ENCODE assay signal across 8 mouse cellular contexts in genomic region chr2:30093471-30094207, GRCm38 (mm10). TPM values are rescaled to one million over a fixed set of nuclear protein-coding genes. Genes with fewer than 3 reads are reported as not detected.
DNase-seq lines count a peak whose midpoint lies in the region; ATAC-seq and TF ChIP-seq lines count a peak whose summit lies in the region.

TSS of gene Zdhhc12 (minus strand) at chr2:30093648.

- peak; percentile 80 for TF ChIP-seq POLR2A in CH12.LX (IDR thresholded peaks at IDR 0.05; ENCODE audit: low read depth, low read length)

- 0% methylated on average over 50 of the region's 51 CpGs for WGBS in forebrain, embryonic 11.5 days
- under 1% methylated on average over 50 of the region's 51 CpGs for WGBS in heart, embryonic 16.5 days
- WGBS in liver, embryonic 15.5 days (ENCODE audit: insufficient replicate concordance), result under 1% methylated on average over 51 of the region's 51 CpGs
- under 1% methylated on average over 51 of the region's 51 CpGs for WGBS in neural tube, embryonic 12.5 days

- peaks cover 3% of the 10 kb centered on the region; the same call in 1 of the 2 replicates for H3K79me2 ChIP-seq in CH12.LX (replicated peaks; ENCODE audit: control insufficient read depth, extremely low read depth, insufficient read depth, poor library complexity, severe bottlenecking)

- peaks cover 26 to 63% of the 10 kb centered on the region in 2 experiments for H3K36me3 ChIP-seq in CH12.LX (replicated peaks in 1 of 2; ENCODE audit: control insufficient read depth in 1 of 2, insufficient read depth in 1 of 2, low read length in 1 of 2)
- H3K36me3 ChIP-seq in forebrain, embryonic 11.5 days (ENCODE audit: control insufficient read depth, insufficient read depth, low read length), result no peaks in the 10 kb centered on the region
- H3K36me3 ChIP-seq in heart, embryonic 16.5 days (ENCODE audit: control insufficient read depth, insufficient read depth), result no peaks in the 10 kb centered on the region; the same call in 1 of the 2 replicates
- H3K36me3 ChIP-seq in liver, embryonic 15.5 days (replicated peaks), result peaks cover 17% of the 10 kb centered on the region
- peaks cover 31% of the 10 kb centered on the region for H3K36me3 ChIP-seq in neural tube, embryonic 12.5 days

- peak within 1 kb of the TSS; percentile 85 for H3K4me2 ChIP-seq in CH12.LX (ENCODE audit: insufficient read depth, low read depth, poor library complexity, severe bottlenecking)
- peak within 1 kb of the TSS; percentile 75 for H3K4me2 ChIP-seq in forebrain, embryonic 11.5 days (ENCODE audit: low read depth, low read length, severe bottlenecking)
- H3K4me2 ChIP-seq in heart, embryonic 16.5 days (ENCODE audit: low read depth, low read length), result peak within 1 kb of the TSS; percentile 95
- H3K4me2 ChIP-seq in liver, embryonic 15.5 days, result peak within 1 kb of the TSS; percentile 90
- peak within 1 kb of the TSS; percentile 70 for H3K4me2 ChIP-seq in neural tube, embryonic 12.5 days (replicated peaks)

- no peak for TF ChIP-seq EP300 in CH12.LX (IDR thresholded peaks at IDR 0.05; ENCODE audit: low read length)

- H3K4me1 ChIP-seq in CH12.LX (ENCODE audit: control insufficient read depth in 1 of 2, insufficient read depth in 2 of 2), result peaks cover 22 to 40% of the 10 kb centered on the region in 2 experiments
- peaks cover 4% of the 10 kb centered on the region; the same call in 1 of the 2 replicates for H3K4me1 ChIP-seq in forebrain, embryonic 11.5 days (replicated peaks; ENCODE audit: control insufficient read depth, insufficient read depth, low read length)
- H3K4me1 ChIP-seq in heart, embryonic 16.5 days (ENCODE audit: control insufficient read depth, insufficient read depth, low read length), result peaks cover 14% of the 10 kb centered on the region
- peaks cover 35% of the 10 kb centered on the region for H3K4me1 ChIP-seq in liver, embryonic 15.5 days (replicated peaks)
- H3K4me1 ChIP-seq in neural tube, embryonic 12.5 days, result peaks cover 17% of the 10 kb centered on the region; the same call in 1 of the 2 replicates

- peak within 1 kb of the TSS; percentile 88 to 97 (median 94) for H3K4me3 ChIP-seq in CH12.LX (replicated peaks in 1 of 3; ENCODE audit: low read depth in 2 of 3, low read length in 2 of 3, poor library complexity in 1 of 3)
- H3K4me3 ChIP-seq in forebrain, embryonic 11.5 days (ENCODE audit: low read depth, low read length), result peak within 1 kb of the TSS; percentile 58
- peak within 1 kb of the TSS; percentile 77 for H3K4me3 ChIP-seq in heart, embryonic 16.5 days (ENCODE audit: low read length)
- peak within 1 kb of the TSS; percentile 93 for H3K4me3 ChIP-seq in liver, embryonic 15.5 days (replicated peaks)
- peak within 1 kb of the TSS; percentile 67 for H3K4me3 ChIP-seq in neural tube, embryonic 12.5 days

- TF ChIP-seq RAD21 in CH12.LX (IDR thresholded peaks at IDR 0.05; ENCODE audit: low read depth, low read length), result no peak

- peak; percentile 99 for DNase-seq in CH12.LX (ENCODE audit: extremely low read depth)
- DNase-seq in c-Kit-positive CD71-positive TER-119-negative erythroid progenitor cells, embryonic 14.5 days (ENCODE audit: low read depth), result peak; percentile 99
- DNase-seq in forebrain, embryonic 11.5 days (ENCODE audit: low spot score), result peak; percentile 98
- peak; percentile 98 for DNase-seq in kidney, postnatal 36 days
- DNase-seq in telencephalon, adult 2 months (ENCODE audit: low read depth, low spot score), result peak; percentile 92

- peak; percentile 97 for ATAC-seq in forebrain, embryonic 11.5 days (replicated peaks; ENCODE audit: low FRiP score)
- ATAC-seq in heart, embryonic 16.5 days (replicated peaks; ENCODE audit: extremely low read depth, insufficient read depth, low FRiP score), result peak; percentile 99
- peak; percentile 98 for ATAC-seq in liver, embryonic 15.5 days (ENCODE audit: insufficient read depth)
- ATAC-seq in neural tube, embryonic 12.5 days (ENCODE audit: low FRiP score, low read depth), result peak; percentile 90

- no peak for TF ChIP-seq CTCF in CH12.LX (conservative IDR thresholded peaks at IDR 0.05 in 1 of 2, IDR thresholded peaks at IDR 0.05 in 1 of 2; ENCODE audit: low read depth in 2 of 2, low read length in 2 of 2)

- in situ Hi-C loops in CH12.LX (cut with MboI; ENCODE audit: low pct_ligation_motif_present, low pct_unique_long_range_greater_than_20kb, low sequenced_read_pairs), result no loop called here

- dilution Hi-C loops in CH12.LX (cut with MboI; ENCODE audit: extremely low pct_ligation_motif_present, extremely low pct_unique_long_range_greater_than_20kb, low sequenced_read_pairs), result no loop called here

- H3K27me3 ChIP-seq in CH12.LX (replicated peaks), result no peaks in the 10 kb centered on the region
- no peaks in the 10 kb centered on the region for H3K27me3 ChIP-seq in forebrain, embryonic 11.5 days (ENCODE audit: control insufficient read depth, insufficient read depth, low read length)
- no peaks in the 10 kb centered on the region for H3K27me3 ChIP-seq in heart, embryonic 16.5 days (ENCODE audit: control insufficient read depth, insufficient read depth, low read length)
- H3K27me3 ChIP-seq in liver, embryonic 15.5 days, result no peaks in the 10 kb centered on the region
- H3K27me3 ChIP-seq in neural tube, embryonic 12.5 days (replicated peaks), result no peaks in the 10 kb centered on the region

- peak within 1 kb of the TSS; percentile 97 for H3K9ac ChIP-seq in CH12.LX (ENCODE audit: insufficient read depth, low read depth)
- H3K9ac ChIP-seq in forebrain, embryonic 11.5 days (ENCODE audit: low read length), result peak within 1 kb of the TSS; percentile 70
- peak within 1 kb of the TSS; percentile 77 for H3K9ac ChIP-seq in heart, embryonic 16.5 days (ENCODE audit: low read length)
- H3K9ac ChIP-seq in liver, embryonic 15.5 days, result peak within 1 kb of the TSS; percentile 82
- H3K9ac ChIP-seq in neural tube, embryonic 12.5 days, result peak within 1 kb of the TSS; percentile 61

- peak within 1 kb of the TSS; percentile 25; the same call in 1 of the 2 replicates for H3K27ac ChIP-seq in CH12.LX (ENCODE audit: insufficient read depth, low read depth)
- peak within 1 kb of the TSS; percentile 38; the same call in 1 of the 2 replicates for H3K27ac ChIP-seq in forebrain, embryonic 11.5 days (ENCODE audit: low read depth, low read length)
- H3K27ac ChIP-seq in heart, embryonic 16.5 days (ENCODE audit: low read length), result peak within 1 kb of the TSS; percentile 59
- peak within 1 kb of the TSS; percentile 82 for H3K27ac ChIP-seq in liver, embryonic 15.5 days (replicated peaks)
- H3K27ac ChIP-seq in neural tube, embryonic 12.5 days, result 0 out of 2 replicates have a peak within 1 kb of the TSS, but pooled peaks have one; percentile 7

- H3K9me3 ChIP-seq in CH12.LX (replicated peaks; ENCODE audit: low read length), result no peaks in the 10 kb centered on the region
- H3K9me3 ChIP-seq in forebrain, embryonic 11.5 days (ENCODE audit: control insufficient read depth, low read length), result no peaks in the 10 kb centered on the region
- no peaks in the 10 kb centered on the region for H3K9me3 ChIP-seq in heart, embryonic 16.5 days (replicated peaks; ENCODE audit: control insufficient read depth, low read length)
- H3K9me3 ChIP-seq in liver, embryonic 15.5 days (replicated peaks), result no peaks in the 10 kb centered on the region
- no peaks in the 10 kb centered on the region for H3K9me3 ChIP-seq in neural tube, embryonic 12.5 days

TF ChIP-seq in CH12.LX, 34 proteins besides CTCF, POLR2A, EP300 and RAD21 (continues in another document):
- TF ChIP-seq TBP (conservative IDR thresholded peaks at IDR 0.05; ENCODE audit: low read depth, low read length), result peak; percentile 89
- TF ChIP-seq SIN3A (IDR thresholded peaks at IDR 0.05; ENCODE audit: low read length), result peak; percentile 10; the same call in 1 of the 2 replicates
- TF ChIP-seq KAT2A (IDR thresholded peaks at IDR 0.05; ENCODE audit: insufficient replicate concordance, low read length), result no peak
- TF ChIP-seq UBTF (IDR thresholded peaks at IDR 0.05; ENCODE audit: low read depth, low read length), result no peak
- TF ChIP-seq ZMIZ1 (IDR thresholded peaks at IDR 0.05; ENCODE audit: low read depth, low read length), result peak; percentile 65; the same call in 1 of the 2 replicates
- TF ChIP-seq GABPA (IDR thresholded peaks at IDR 0.05; ENCODE audit: insufficient replicate concordance, low read depth, low read length), result no peak
- no peak for TF ChIP-seq MAFK (IDR thresholded peaks at IDR 0.05; ENCODE audit: insufficient replicate concordance, low read length)
- peak; percentile 28; the same call in 1 of the 2 replicates for TF ChIP-seq IRF4 (IDR thresholded peaks at IDR 0.05; ENCODE audit: low read depth, low read length)
- no peak for TF ChIP-seq USF2 (conservative IDR thresholded peaks at IDR 0.05; ENCODE audit: low read depth, low read length)
- TF ChIP-seq BHLHE40 (IDR thresholded peaks at IDR 0.05; ENCODE audit: low read depth, low read length), result 0 out of 2 replicates have a peak, but pooled peaks have one; percentile 5
- no peak for TF ChIP-seq CHD1 (IDR thresholded peaks at IDR 0.05; ENCODE audit: low read depth, low read length)
- no peak for TF ChIP-seq RCOR1 (conservative IDR thresholded peaks at IDR 0.05; ENCODE audit: low read depth, low read length)
- TF ChIP-seq CHD2 (IDR thresholded peaks at IDR 0.05; ENCODE audit: low read length), result no peak
- peak; percentile 94 for TF ChIP-seq MYC (IDR thresholded peaks at IDR 0.05; ENCODE audit: low read depth, low read length)
- TF ChIP-seq MAX (IDR thresholded peaks at IDR 0.05; ENCODE audit: low read length), result peak; percentile 81
- TF ChIP-seq ETS1 (conservative IDR thresholded peaks at IDR 0.05; ENCODE audit: low read depth, low read length), result no peak
- no peak for TF ChIP-seq MEF2A (IDR thresholded peaks at IDR 0.05; ENCODE audit: borderline replicate concordance, low read depth, low read length)
- TF ChIP-seq JUN (IDR thresholded peaks at IDR 0.05; ENCODE audit: insufficient read depth, low read depth, low read length), result no peak
- TF ChIP-seq JUND (conservative IDR thresholded peaks at IDR 0.05; ENCODE audit: low read depth, low read length), result no peak
- TF ChIP-seq NELFE (IDR thresholded peaks at IDR 0.05; ENCODE audit: low read depth, low read length), result peak; percentile 82
- 0 out of 2 replicates have a peak, but pooled peaks have one; percentile 11 for TF ChIP-seq HCFC1 (IDR thresholded peaks at IDR 0.05; ENCODE audit: low read depth, low read length)
- TF ChIP-seq ZC3H11A (IDR thresholded peaks at IDR 0.05; ENCODE audit: low read depth, low read length), result no peak

RNA-seq across cellular contexts. Expression of gene Zdhhc12, which starts in this region (rescaled TPM):
- 33.7 and 36.5 TPM in 2 replicates for total RNA-seq in CH12.LX (2012; rRNA removed)
- total RNA-seq in CH12.LX (2014; rRNA removed), result 15.3 and 15.6 TPM in 2 replicates
- 34.7 and 42.8 TPM in 2 replicates for polyA plus RNA-seq in CH12.LX (2012; ENCODE audit: insufficient read length, low read depth)
- polyA plus RNA-seq in forebrain, embryonic 11.5 days (2014; fragmentation: Nextera tagmentation; extraction: Ambion mirVana), result 27.1 and 35.4 TPM in 2 replicates
- 29.4 and 30.8 TPM in 2 replicates for polyA plus RNA-seq in heart, embryonic 16.5 days (2015; fragmentation: Nextera tagmentation; extraction: Ambion mirVana)
- polyA plus RNA-seq in liver, embryonic 15.5 days (2015; fragmentation: Nextera tagmentation; extraction: Ambion mirVana), result 19.3 and 20.6 TPM in 2 replicates
- polyA plus RNA-seq in neural tube, embryonic 12.5 days (2016; fragmentation: Nextera tagmentation; extraction: Ambion mirVana), result 25.3 and 27.9 TPM in 2 replicates

Comparison
In these comparisons a context has a peak if more than half of its experiments do, and no peak if none do; other contexts are left out.
1. Peak in every context shown above with its lines: DNase-seq, ATAC-seq, H3K4me3 ChIP-seq and H3K27ac ChIP-seq.
2. H3K27ac ChIP-seq: peak in every context shown above with its lines; median percentile 82 in liver, embryonic 15.5 days; 59 in heart, embryonic 16.5 days; 38 in forebrain, embryonic 11.5 days; 25 in CH12.LX; 7 in neural tube, embryonic 12.5 days.